Mouse (Mus musculus) layer of hippocampus, adult 9-11 months (tissue): ENCODE measurements around the gene Tbc1d4.
A peak's percentile ranks its signal among the peaks of the same experiment; 100 is the strongest.

Experiments
- DNase-seq: peaks from one replicate; pipeline ENCODE4 v3.0.0; 2022

Tbc1d4 gene

DNA sequence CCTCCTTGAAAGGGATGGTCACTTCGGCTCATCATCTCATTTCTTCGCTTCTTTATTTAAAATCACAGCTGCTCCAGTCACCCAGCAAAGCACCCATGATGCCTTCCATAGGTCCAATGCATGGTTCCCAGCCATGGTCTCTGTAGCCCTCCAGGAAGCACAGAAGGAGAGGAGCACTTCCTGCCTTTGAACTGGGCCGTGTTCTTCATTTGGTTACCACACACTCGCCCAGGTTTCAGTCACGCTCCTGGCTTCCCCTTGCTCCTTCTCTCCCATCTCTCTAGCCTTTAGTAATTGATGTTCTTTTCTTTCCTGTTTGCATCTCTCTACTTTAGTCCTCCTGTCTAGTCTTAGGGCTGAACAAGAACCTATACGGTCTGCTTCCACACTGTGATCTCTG is 79.8 kb downstream of the Tbc1d4 start:
- no peak for DNase-seq

- DNase-seq: no peak
Measured at GRCm38 (mm10) chr14:101527420-101527996, 81.5 kb downstream of the Tbc1d4 start.

DNA sequence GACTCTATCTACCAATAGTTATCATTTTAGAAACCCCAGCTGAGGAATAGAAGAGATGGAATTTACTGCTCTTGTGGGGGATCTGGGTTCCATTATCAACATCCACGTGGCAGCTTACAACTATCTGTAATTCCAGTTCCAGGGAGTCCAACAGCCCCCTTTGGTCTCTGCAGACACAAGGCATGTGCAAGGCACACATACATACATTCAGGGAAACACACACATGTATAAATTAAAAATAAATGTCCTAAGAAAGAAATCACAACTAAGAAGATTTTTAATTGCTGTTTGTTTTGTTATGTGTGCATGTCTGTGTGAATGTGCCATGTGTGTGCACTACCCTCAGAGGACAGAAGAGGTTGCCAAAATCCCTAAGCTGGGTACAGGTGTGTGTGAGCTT is 82.5 kb downstream of the Tbc1d4 start:
- no peak for DNase-seq

GRCm38 (mm10) chr14:101519964-101520363 is 89.0 kb downstream of the Tbc1d4 start:
- no peak for DNase-seq

GRCm38 (mm10) chr14:101518259-101518658 is 90.7 kb downstream of the Tbc1d4 start:
- DNase-seq: no peak

GRCm38 (mm10) chr14:101517801-101518200 is 91.2 kb downstream of the Tbc1d4 start:
- DNase-seq: no peak

GRCm38 (mm10) chr14:101517341-101517740 is 91.7 kb downstream of the Tbc1d4 start:
- no peak for DNase-seq

GRCm38 (mm10) chr14:101516864-101517263 is 92.1 kb downstream of the Tbc1d4 start:
- DNase-seq: no peak

GRCm38 (mm10) chr14:101516031-101516430 is 93.0 kb downstream of the Tbc1d4 start:
- DNase-seq: peak; percentile 16

GRCm38 (mm10) chr14:101515271-101515670 is 93.7 kb downstream of the Tbc1d4 start:
- DNase-seq: no peak

DNA sequence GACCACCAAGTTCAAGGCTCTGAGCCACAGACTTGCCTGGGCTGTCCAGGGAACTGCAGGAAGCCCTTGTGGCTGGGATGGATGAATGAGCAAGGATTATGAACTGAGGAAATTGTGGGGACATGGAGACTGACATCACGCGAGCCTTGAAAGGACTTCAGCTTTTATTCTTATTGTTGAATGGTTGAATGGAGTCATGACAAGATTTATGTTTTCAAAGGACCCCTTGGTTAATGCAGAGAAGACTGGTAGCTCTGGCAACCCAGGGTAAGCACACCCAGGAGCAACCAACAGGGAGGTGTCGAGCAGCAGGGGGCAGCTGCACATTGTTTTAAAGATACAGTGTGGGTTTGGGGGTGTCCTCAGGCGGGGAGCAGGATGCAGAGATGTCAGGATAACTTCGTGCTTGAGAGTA is 94.4 kb downstream of the Tbc1d4 start:
- no peak for DNase-seq

DNA sequence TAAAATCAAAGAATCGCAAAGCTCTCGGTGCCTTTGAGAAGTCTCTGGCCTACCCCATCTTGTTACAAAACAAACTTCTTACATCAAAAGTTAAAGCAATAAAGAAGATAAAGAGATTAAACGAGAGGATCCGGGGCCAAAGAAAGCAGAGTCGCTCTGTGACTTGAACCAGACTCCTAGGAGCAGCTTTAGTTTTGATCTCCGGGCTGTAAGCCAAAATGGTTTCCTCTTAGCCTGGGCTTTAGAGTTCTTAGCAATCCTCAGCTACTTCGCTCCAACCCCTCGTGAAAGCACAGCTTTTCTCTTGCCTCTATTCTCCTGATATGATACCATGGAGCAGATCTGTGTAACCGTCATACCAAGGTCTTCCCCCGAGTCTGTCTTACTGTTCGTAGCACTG is 95.8 kb downstream of the Tbc1d4 start:
- no peak for DNase-seq

DNA sequence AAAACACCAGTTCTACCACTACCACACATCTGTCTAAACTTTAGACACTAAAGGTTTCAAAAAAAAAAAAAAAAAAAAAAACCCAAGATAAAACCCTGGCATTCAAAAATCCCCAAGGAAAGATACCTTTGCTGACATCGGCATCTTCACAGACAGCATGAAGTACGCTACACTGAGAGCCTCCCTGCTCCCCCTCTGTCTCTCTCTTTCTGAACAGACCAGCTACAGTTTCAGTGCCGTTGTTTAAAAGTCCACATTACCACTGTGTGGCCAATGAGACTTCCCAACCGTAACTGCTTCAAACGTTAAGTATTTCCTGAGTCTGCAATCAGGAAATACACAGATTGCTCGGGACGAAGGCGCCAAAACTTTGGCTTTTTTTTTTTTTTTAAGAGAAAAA is 97.6 kb downstream of the Tbc1d4 start:
- DNase-seq: no peak

GRCm38 (mm10) chr14:101510540-101511313 is 98.3 kb downstream of the Tbc1d4 start:
- DNase-seq: peak; percentile 49

GRCm38 (mm10) chr14:101509759-101510158 is 99.2 kb downstream of the Tbc1d4 start:
- no peak for DNase-seq

DNA sequence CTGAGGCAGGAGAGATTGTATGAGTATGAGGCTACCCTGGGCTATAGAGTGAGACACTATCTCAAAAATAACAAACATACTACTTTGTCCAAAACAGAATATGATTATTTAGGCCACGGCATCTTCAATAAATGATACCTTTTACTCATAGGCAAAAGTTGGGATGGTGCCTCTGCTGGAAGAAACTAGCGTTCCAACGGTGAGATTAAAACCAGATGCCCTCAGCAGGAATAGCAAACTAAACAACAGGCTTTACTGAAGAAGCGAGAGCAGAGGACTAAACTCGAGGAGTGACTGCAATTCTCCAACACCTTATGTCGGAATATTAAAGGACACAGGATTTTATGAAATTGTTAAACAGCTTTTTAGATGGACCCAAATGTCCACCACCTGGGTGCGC is 101.0 kb downstream of the Tbc1d4 start:
- DNase-seq: no peak

- no peak for DNase-seq
Measured at GRCm38 (mm10) chr14:101507146-101507545, 101.8 kb downstream of the Tbc1d4 start.

- no peak for DNase-seq
Measured at GRCm38 (mm10) chr14:101505805-101506204, 103.2 kb downstream of the Tbc1d4 start.

GRCm38 (mm10) chr14:101504473-101505200 is 104.4 kb downstream of the Tbc1d4 start:
- DNase-seq: no peak

DNA sequence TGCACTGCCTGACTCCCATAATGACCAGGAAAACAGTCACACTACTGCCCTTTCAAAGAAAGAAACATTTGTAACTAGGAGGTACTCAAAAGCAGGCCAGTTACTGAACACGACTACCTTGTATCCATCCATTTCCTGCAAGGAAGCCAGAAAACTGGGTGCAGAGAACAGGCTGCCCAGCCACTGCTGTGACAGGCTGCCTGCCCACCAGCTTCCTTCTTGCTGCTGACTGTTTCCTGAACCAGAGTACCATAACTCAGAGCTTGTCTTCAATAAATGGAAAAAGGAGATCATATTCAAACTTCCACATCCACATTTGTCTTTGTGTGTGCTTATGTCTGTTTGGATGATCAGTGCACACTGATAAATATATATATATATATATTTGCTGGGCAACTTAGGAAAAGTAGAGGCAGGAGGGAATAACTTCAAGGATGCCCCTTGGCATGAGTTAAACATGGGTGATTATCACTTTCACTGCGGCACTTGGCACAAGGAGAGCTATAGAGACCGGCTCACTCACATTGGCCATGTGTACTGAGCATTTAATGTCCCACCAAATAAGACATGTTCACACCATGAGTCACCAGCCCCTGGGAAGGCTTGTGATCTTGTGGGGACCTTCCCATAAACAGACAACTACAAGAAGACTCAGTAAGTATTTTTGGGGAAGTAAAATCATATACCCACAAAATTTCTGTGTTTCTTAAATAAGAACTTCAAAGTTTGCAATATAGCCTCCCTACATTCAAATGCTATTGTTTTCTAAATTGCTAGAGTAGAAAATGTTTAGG is 105.6 kb downstream of the Tbc1d4 start:
- no peak for DNase-seq

DNA sequence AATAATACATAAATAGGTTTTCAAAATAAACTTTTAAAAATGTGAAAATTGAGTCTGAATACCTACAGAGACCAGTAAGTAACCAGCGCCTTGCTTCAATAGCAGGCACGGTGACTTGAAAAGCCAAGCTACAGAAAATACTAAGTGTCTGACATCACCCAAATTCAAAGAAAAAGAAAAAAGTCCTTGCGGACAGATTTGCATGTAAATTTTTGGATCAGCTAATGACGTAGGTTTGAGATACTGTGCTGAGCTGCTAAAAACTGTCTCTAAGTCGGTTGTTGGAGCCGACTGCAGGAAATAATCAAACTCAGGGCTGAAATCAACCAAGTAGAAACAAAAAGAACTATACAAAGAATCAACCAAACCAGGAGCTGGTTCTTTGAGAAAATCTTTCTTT is 107.1 kb downstream of the Tbc1d4 start:
- DNase-seq: no peak

- DNase-seq: no peak
Measured at GRCm38 (mm10) chr14:101501452-101501851, 107.5 kb downstream of the Tbc1d4 start.

DNA sequence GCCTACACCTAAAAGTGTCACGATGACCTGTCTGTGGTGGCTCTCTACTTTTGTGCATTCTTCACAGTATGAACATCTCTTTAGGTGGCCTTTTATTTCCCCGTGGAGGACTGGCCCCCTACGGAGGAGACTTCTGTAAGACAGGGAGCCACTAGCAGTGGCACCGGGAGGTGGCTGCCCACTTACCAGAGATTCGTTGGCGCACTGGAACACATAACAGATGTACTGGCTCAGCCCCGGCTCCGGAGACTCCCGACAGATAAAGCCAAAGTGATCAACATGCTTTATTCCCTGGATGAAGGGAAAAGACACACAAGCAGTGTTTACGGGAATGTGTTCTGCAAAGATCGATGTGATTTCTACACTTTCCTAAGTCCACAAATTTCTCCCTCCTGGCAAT is 108.2 kb downstream of the Tbc1d4 start:
- no peak for DNase-seq
